Mouse (Mus musculus): Measurements from ENCODE around the gene Wdr53.
"Not testable (repeated sequence)": the region's sequence is repeated elsewhere in the genome, so short reads cannot be mapped to it uniquely, and the experiment has no call there.

- TF ChIP-seq CTCF (IDR thresholded peaks at IDR 0.05; ENCODE audit: control insufficient read depth, insufficient read depth, low read length); POLR2A (IDR thresholded peaks at IDR 0.05; ENCODE audit: borderline replicate concordance, control insufficient read depth, low read depth, low read length): not testable (repeated sequence)
These were observed 15.0 kb upstream of the Wdr53 start for GRCm38 (mm10) chr16:32232050-32232449.

All from bone marrow, adult 2 months (tissue).